Mouse (Mus musculus): Measurements from ENCODE around the gene Ppm1g.
A peak's percentile ranks its signal among the peaks of the same experiment; 100 is the strongest.

Gene Ppm1g

GRCm38 (mm10) chr5:31220448-31221303, at the start of gene Ppm1g:
Ppm1g (minus strand) TSS chr5:31220687.
- DNase-seq (ENCODE audit: low read depth in 1 of 2, low spot score in 2 of 2) = peak; percentile 90 to 99

- DNase-seq (ENCODE audit: low read depth in 1 of 2, low spot score in 2 of 2) = no peak
Observed at GRCm38 (mm10) chr5:31267686-31268085, 47.2 kb upstream of the Ppm1g start.

- DNase-seq (ENCODE audit: low read depth in 1 of 2, low spot score in 2 of 2) = no peak
Observed at GRCm38 (mm10) chr5:31266101-31266500, 45.6 kb upstream of the Ppm1g start.

GRCm38 (mm10) chr5:31257616-31258015, 37.1 kb upstream of the Ppm1g start:
- DNase-seq (ENCODE audit: low read depth in 1 of 2, low spot score in 2 of 2) = no peak

- DNase-seq (ENCODE audit: low read depth in 1 of 2, low spot score in 2 of 2) = no peak
Observed at GRCm38 (mm10) chr5:31255971-31256370, 35.5 kb upstream of the Ppm1g start.

GRCm38 (mm10) chr5:31255381-31255780, 34.9 kb upstream of the Ppm1g start:
- DNase-seq (ENCODE audit: low read depth in 1 of 2, low spot score in 2 of 2) = no peak

GRCm38 (mm10) chr5:31254901-31255300, 34.4 kb upstream of the Ppm1g start:
- DNase-seq (ENCODE audit: low read depth in 1 of 2, low spot score in 2 of 2) = no peak

- DNase-seq (ENCODE audit: low read depth in 1 of 2, low spot score in 2 of 2) = no peak
Observed at GRCm38 (mm10) chr5:31254452-31254851, 34.0 kb upstream of the Ppm1g start.

- no peak for DNase-seq (ENCODE audit: low read depth in 1 of 2, low spot score in 2 of 2)
Observed at GRCm38 (mm10) chr5:31253806-31254205, 33.3 kb upstream of the Ppm1g start.

- DNase-seq (ENCODE audit: low read depth in 1 of 2, low spot score in 2 of 2) = no peak
Observed at GRCm38 (mm10) chr5:31252795-31253545, 32.5 kb upstream of the Ppm1g start.

- DNase-seq (ENCODE audit: low read depth in 1 of 2, low spot score in 2 of 2) = no peak
Observed at GRCm38 (mm10) chr5:31252151-31252550, 31.7 kb upstream of the Ppm1g start.

- no peak for DNase-seq (ENCODE audit: low read depth in 1 of 2, low spot score in 2 of 2)
Observed at GRCm38 (mm10) chr5:31251541-31252101, 31.1 kb upstream of the Ppm1g start, which contains the start of gene Krtcap3. Krtcap3 (plus strand) TSS chr5:31251691.

GRCm38 (mm10) chr5:31250716-31251115, 30.2 kb upstream of the Ppm1g start:
- no peak for DNase-seq (ENCODE audit: low read depth in 1 of 2, low spot score in 2 of 2)

GRCm38 (mm10) chr5:31242191-31242590, 21.7 kb upstream of the Ppm1g start:
- no peak for DNase-seq (ENCODE audit: low read depth in 1 of 2, low spot score in 2 of 2)

GRCm38 (mm10) chr5:31241522-31242034, 21.1 kb upstream of the Ppm1g start:
- no peak for DNase-seq (ENCODE audit: low read depth in 1 of 2, low spot score in 2 of 2)

GRCm38 (mm10) chr5:31240637-31241521, 20.4 kb upstream of the Ppm1g start, which contains the start of the genes Nrbp1 and Gm9970:
Nrbp1 (plus strand) TSS chr5:31240864.
Gm9970 (minus strand) TSS chr5:31241232.
- peak; percentile 82 to 90 for DNase-seq (ENCODE audit: low read depth in 1 of 2, low spot score in 2 of 2)

GRCm38 (mm10) chr5:31226641-31227040, 6.2 kb upstream of the Ppm1g start:
- no peak for DNase-seq (ENCODE audit: low read depth in 1 of 2, low spot score in 2 of 2)

- DNase-seq (ENCODE audit: low read depth in 1 of 2, low spot score in 2 of 2) = no peak
Observed at GRCm38 (mm10) chr5:31222696-31223095, 2.2 kb upstream of the Ppm1g start.

- DNase-seq (ENCODE audit: low read depth in 1 of 2, low spot score in 2 of 2) = no peak
Observed at GRCm38 (mm10) chr5:31221304-31221945, 938 bp upstream of the Ppm1g start.

- DNase-seq (ENCODE audit: low read depth in 1 of 2, low spot score in 2 of 2) = peak in 1 of 2 experiments; percentile 35
Observed at GRCm38 (mm10) chr5:31219911-31220447, 508 bp downstream of the Ppm1g start.
